Mouse (Mus musculus) heart, embryonic 14.5 days (tissue): ENCODE measurements around the gene Maml3. TPM values are rescaled to one million over a fixed set of nuclear protein-coding genes. Genes with fewer than 3 reads are reported as not detected.

Experiments
- ATAC-seq: fragments of 200-750 bp; cut with Nextera tagmentation; 2 replicates; pipeline ENCODE4 v1.8.0; 2017; ENCODE audit warnings: low read depth, moderate TSS enrichment; ENCODE audit not compliant: insufficient number of reproducible peaks, insufficient read depth, low FRiP score
- H3K27ac ChIP-seq, 2 experiments: fragments of 200-500 bp in 1 of 2; fragments of 300-500 bp in 1 of 2; sonication (generic) in 1 of 2; replicated peaks in 1 of 2; 2 replicates each; pipeline ENCODE4 v1.5.1; 2012 to 2014; ENCODE audit warnings: low read depth in 2 of 2, low read length in 2 of 2, control low read depth in 1 of 2, mild to moderate bottlenecking in 1 of 2, mixed read lengths in 1 of 2; ENCODE audit not compliant: control insufficient read depth in 1 of 2, insufficient read depth in 1 of 2
- H3K27me3 ChIP-seq: fragments of 300-500 bp; sonication (generic); 2 replicates; pipeline ENCODE4 v1.6.1; 2014; ENCODE audit warnings: mild to moderate bottlenecking, low read length, control low read depth; ENCODE audit not compliant: control insufficient read depth, insufficient read depth
- H3K36me3 ChIP-seq: fragments of 300-500 bp; sonication (generic); 2 replicates; pipeline ENCODE4 v1.6.1; 2014; ENCODE audit warnings: mild to moderate bottlenecking, control low read depth, low read length, mixed read lengths; ENCODE audit not compliant: control insufficient read depth, insufficient read depth
- H3K4me1 ChIP-seq, 2 experiments: fragments of 200-500 bp in 1 of 2; fragments of 300-500 bp in 1 of 2; sonication (generic) in 1 of 2; 2 replicates each; pipeline ENCODE4 v1.6.1; 2012 to 2014; ENCODE audit warnings: low read length in 2 of 2, control low read depth in 1 of 2, mixed read lengths in 1 of 2; ENCODE audit not compliant: control insufficient read depth in 2 of 2, insufficient read depth in 2 of 2
- H3K4me2 ChIP-seq: fragments of 300-500 bp; sonication (generic); 2 replicates; pipeline ENCODE4 v1.6.1; 2014; ENCODE audit warnings: mild to moderate bottlenecking, low read length
- H3K4me3 ChIP-seq, 2 experiments: fragments of 200-500 bp in 1 of 2; fragments of 300-500 bp in 1 of 2; sonication (generic) in 1 of 2; 2 replicates each; pipeline ENCODE4 v1.5.1; 2012 to 2014; ENCODE audit warnings: low read length in 2 of 2, mild to moderate bottlenecking in 2 of 2, control low read depth in 1 of 2, low read depth in 1 of 2, moderate library complexity in 1 of 2; ENCODE audit not compliant: control insufficient read depth in 1 of 2, insufficient read depth in 1 of 2
- H3K9ac ChIP-seq: fragments of 300-500 bp; sonication (generic); 2 replicates; pipeline ENCODE4 v1.6.1; 2014; ENCODE audit warnings: mild to moderate bottlenecking, low read length
- H3K9me3 ChIP-seq: fragments of 300-500 bp; sonication (generic); 2 replicates; pipeline ENCODE4 v1.6.1; 2016; ENCODE audit warnings: low read length, control low read depth; ENCODE audit not compliant: control insufficient read depth
- WGBS: fragments of 180-500 bp; shearing (Covaris S2); extraction: QIAGEN DNeasy Blood & Tissue Kit; methylation state at CpG from one replicate; pipeline ENCODE4 v1.1.7; 2014; 5-methylcytosine and 5-hydroxymethylcytosine counted together
- polyA plus RNA-seq: library from polyadenylated mRNA; unstranded; fragments of >200 nt; fragmentation: Nextera tagmentation; extraction: Ambion mirVana; gene quantifications from 2 replicates; pipeline ENCODE4 v1.2.1, GENCODE M21; 2014

The Maml3 gene
- polyA plus RNA-seq, 1 experiment from 2014 or later: 2.9 TPM

DNA sequence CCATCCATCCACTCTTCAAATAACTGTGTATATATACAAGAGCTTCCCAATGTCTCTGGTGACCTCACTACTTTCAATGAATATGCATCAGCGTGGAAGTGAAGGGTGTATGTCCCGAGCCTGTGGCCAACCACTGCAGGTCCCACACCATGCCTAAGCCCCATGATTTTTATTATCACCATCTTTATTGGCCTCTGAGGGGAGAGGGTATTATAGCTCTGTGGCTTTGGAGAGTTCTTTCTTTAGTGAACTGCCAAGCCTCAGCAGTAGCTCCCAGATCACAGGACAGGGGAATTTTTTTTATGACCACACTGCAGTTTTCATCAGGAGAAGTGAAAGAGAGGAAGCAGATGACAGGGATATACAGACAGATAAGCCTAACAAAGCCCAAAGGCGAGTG, 326.7 kb downstream of the Maml3 start:
- WGBS: 65% methylated on average over 3 of the region's 3 CpGs
- H3K9me3 ChIP-seq: no peaks in the 10 kb centered on the region
- H3K27me3 ChIP-seq: no peaks in the 10 kb centered on the region
- no peak for ATAC-seq
- H3K36me3 ChIP-seq: no peaks in the 10 kb centered on the region
- peak overlapping the region; percentile 34; the same call in 1 of the 2 replicates for H3K9ac ChIP-seq
- H3K4me3 ChIP-seq: no peak overlapping the region
- H3K27ac ChIP-seq: peak overlapping the region; percentile 60 to 74; a peak in 3 of 4 replicates
- peak overlapping the region; percentile 41 for H3K4me2 ChIP-seq
- H3K4me1 ChIP-seq: peaks cover 15 to 21% of the 10 kb centered on the region in 2 experiments

DNA sequence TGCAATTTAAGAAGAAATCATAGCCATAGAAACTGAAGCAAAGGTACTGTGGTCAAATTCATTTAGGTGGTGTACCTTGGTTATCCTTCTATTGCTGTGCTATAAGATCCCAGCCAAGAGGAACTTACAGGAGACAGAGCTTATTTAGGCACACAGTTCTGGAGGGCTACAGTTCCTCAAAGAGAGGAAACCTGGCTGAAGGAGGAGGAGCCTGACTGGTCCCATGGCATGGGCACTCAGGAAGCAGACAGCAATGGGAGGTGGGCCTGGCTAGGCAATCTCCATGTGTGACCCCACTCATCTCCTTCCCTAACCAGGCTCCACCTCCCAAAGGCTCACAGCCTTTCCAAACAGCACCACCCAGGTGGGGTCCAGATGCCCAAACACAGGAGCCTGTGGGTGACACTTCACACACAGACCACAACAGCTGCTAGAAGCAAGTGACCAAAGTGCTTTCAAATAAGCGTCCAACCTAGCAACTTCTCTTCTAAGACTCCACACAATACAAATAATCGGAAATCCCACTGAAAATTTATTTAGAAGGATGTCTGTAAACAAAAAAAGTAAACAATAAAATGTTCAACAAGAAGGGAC, 328.8 kb downstream of the Maml3 start:
- Histone ChIP-seq H3K27ac (no peak overlapping the region), H3K4me1 (peaks cover 15 to 21% of the 10 kb centered on the region in 2 experiments), H3K9ac (no peak overlapping the region), H3K27me3 (no peaks in the 10 kb centered on the region), H3K4me2 (no peak overlapping the region), H3K36me3 (no peaks in the 10 kb centered on the region), H3K9me3 (no peaks in the 10 kb centered on the region), H3K4me3 (no peak overlapping the region)
- no peak for ATAC-seq
- 87% methylated on average over 2 of the region's 2 CpGs for WGBS

DNA sequence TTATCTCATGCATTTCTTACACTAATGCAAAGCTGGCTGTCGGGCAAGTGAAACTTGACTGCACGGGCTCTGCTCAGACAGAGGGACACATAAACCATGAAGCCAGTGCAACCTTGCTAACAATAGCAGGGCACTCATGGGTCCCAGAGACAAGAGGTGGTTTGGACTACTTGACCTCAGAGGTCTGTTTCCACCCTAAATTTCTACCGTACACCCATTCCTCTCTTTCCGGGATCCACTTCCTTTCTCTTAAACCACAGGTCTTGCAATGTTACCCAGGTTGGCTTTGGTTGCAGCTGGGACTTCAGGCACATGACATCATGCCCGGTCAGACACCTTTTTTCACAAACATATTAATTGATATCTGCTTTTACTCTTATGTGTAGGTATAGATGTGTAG, 331.3 kb downstream of the Maml3 start:
- Histone ChIP-seq H3K9ac (no peak overlapping the region), H3K9me3 (peaks cover 5% of the 10 kb centered on the region; the same call in 1 of the 2 replicates), H3K36me3 (no peaks in the 10 kb centered on the region), H3K4me1 (peaks cover 6 to 10% of the 10 kb centered on the region in 2 experiments; a peak in 3 of 4 replicates), H3K27ac (no peak overlapping the region), H3K4me3 (no peak overlapping the region), H3K27me3 (no peaks in the 10 kb centered on the region), H3K4me2 (no peak overlapping the region)
- no peak for ATAC-seq
- 79% methylated on average over 5 of the region's 5 CpGs for WGBS

DNA sequence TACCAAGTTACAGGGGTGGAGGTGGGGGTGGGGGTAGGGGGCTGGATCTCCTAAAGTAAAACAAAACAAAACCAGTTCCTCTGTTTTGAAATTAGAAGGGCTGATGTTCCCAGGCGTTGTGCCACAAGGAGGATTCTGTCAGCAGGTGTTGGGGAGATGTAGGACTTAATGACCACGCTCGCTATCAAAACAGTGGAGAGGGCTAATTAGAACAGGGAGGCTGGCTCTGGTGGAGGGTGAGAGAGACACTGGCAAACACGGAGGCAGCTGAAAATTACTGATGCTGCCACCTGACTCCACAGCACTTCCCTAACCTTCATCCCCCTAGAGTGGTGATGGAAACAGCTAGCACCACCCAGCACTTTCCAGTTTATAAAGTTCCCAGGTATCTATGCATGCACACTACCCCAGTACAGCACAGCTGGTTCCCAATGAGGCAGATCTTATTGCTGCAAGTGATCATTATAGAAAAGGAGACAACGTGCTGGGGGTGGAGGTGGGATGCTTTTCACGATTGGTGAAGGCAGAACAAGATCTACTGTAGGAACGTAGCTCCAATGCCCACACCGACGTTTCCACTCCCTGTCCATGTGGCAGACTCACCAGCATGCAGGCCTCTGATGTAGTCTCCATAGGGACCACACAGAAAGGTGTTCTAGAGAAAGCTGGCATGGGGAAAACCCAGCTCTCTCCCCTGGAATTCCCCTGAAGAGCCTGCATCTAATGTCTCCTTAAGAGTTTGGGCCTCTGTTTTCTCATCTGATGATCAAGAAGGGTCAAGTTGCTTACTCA, 332.8 kb downstream of the Maml3 start:
- Histone ChIP-seq H3K36me3 (no peaks in the 10 kb centered on the region), H3K9me3 (peaks cover 5% of the 10 kb centered on the region; the same call in 1 of the 2 replicates), H3K27ac (no peak overlapping the region), H3K9ac (no peak overlapping the region), H3K4me3 (no peak overlapping the region), H3K4me1 (no peaks in the 10 kb centered on the region), H3K4me2 (no peak overlapping the region), H3K27me3 (no peaks in the 10 kb centered on the region)
- ATAC-seq: no peak
- WGBS: 69% methylated on average over 9 of the region's 9 CpGs

GRCm38 (mm10) chr3:51769196-51769595, 335.7 kb downstream of the Maml3 start:
- WGBS: 71% methylated on average over 6 of the region's 6 CpGs
- H3K4me2 ChIP-seq: no peak overlapping the region
- H3K9ac ChIP-seq: no peak overlapping the region
- H3K4me1 ChIP-seq: no peaks in the 10 kb centered on the region
- peaks cover 5% of the 10 kb centered on the region; the same call in 1 of the 2 replicates for H3K9me3 ChIP-seq
- no peak for ATAC-seq
- H3K27me3 ChIP-seq: no peaks in the 10 kb centered on the region
- no peaks in the 10 kb centered on the region for H3K36me3 ChIP-seq
- H3K27ac ChIP-seq: no peak overlapping the region
- H3K4me3 ChIP-seq: no peak overlapping the region

GRCm38 (mm10) chr3:51765220-51765923, 339.5 kb downstream of the Maml3 start:
- Histone ChIP-seq H3K4me3 (no peak overlapping the region), H3K9ac (no peak overlapping the region), H3K4me2 (no peak overlapping the region), H3K9me3 (0 out of 2 replicates have a peak, but pooled peaks cover 3% of the 10 kb centered on the region), H3K27me3 (no peaks in the 10 kb centered on the region), H3K27ac (no peak overlapping the region), H3K4me1 (no peaks in the 10 kb centered on the region), H3K36me3 (no peaks in the 10 kb centered on the region)
- no peak for ATAC-seq
- 76% methylated on average over 12 of the region's 12 CpGs for WGBS

- Histone ChIP-seq H3K4me2 (no peak overlapping the region), H3K9me3 (no peaks in the 10 kb centered on the region), H3K9ac (no peak overlapping the region), H3K4me1 (no peaks in the 10 kb centered on the region), H3K27ac (no peak overlapping the region), H3K27me3 (no peaks in the 10 kb centered on the region), H3K36me3 (no peaks in the 10 kb centered on the region), H3K4me3 (no peak overlapping the region)
- 68% methylated on average over 3 of the region's 3 CpGs for WGBS
- ATAC-seq: no peak
Measured at GRCm38 (mm10) chr3:51764175-51764574, 340.7 kb downstream of the Maml3 start.
